Mouse (Mus musculus): ENCODE measurements around the gene Eif4a3.
A peak's percentile ranks its signal among the peaks of the same experiment; 100 is the strongest.

The Eif4a3 gene

GRCm38 (mm10) chr11:119299391-119300245 is at the start of gene Eif4a3:
Gene Eif4a3 (minus strand): TSS chr11:119300089.
- peak; percentile 99 for DNase-seq (ENCODE audit: low read depth, low spot score)

GRCm38 (mm10) chr11:119347125-119347524 is 47.2 kb upstream of the Eif4a3 start:
- DNase-seq (ENCODE audit: low read depth, low spot score) = no peak

- no peak for DNase-seq (ENCODE audit: low read depth, low spot score)
Measured at GRCm38 (mm10) chr11:119344865-119345264, 45.0 kb upstream of the Eif4a3 start.

- DNase-seq (ENCODE audit: low read depth, low spot score) = no peak
Measured at GRCm38 (mm10) chr11:119344178-119344577, 44.3 kb upstream of the Eif4a3 start.

GRCm38 (mm10) chr11:119339637-119340036 is 39.7 kb upstream of the Eif4a3 start:
- peak; percentile 81 for DNase-seq (ENCODE audit: low read depth, low spot score)

GRCm38 (mm10) chr11:119339179-119339578 is 39.3 kb upstream of the Eif4a3 start:
- DNase-seq (ENCODE audit: low read depth, low spot score) = no peak

- no peak for DNase-seq (ENCODE audit: low read depth, low spot score)
Measured at GRCm38 (mm10) chr11:119338271-119339059, 38.6 kb upstream of the Eif4a3 start.

- DNase-seq (ENCODE audit: low read depth, low spot score) = no peak
Measured at GRCm38 (mm10) chr11:119331970-119332369, 32.1 kb upstream of the Eif4a3 start.

GRCm38 (mm10) chr11:119330592-119330991 is 30.7 kb upstream of the Eif4a3 start:
- no peak for DNase-seq (ENCODE audit: low read depth, low spot score)

- no peak for DNase-seq (ENCODE audit: low read depth, low spot score)
Measured at GRCm38 (mm10) chr11:119325068-119325467, 25.2 kb upstream of the Eif4a3 start.

GRCm38 (mm10) chr11:119322521-119322920 is 22.6 kb upstream of the Eif4a3 start:
- no peak for DNase-seq (ENCODE audit: low read depth, low spot score)

- no peak for DNase-seq (ENCODE audit: low read depth, low spot score)
Measured at GRCm38 (mm10) chr11:119316720-119317119, 16.8 kb upstream of the Eif4a3 start.

GRCm38 (mm10) chr11:119314252-119314936 is 14.5 kb upstream of the Eif4a3 start:
- no peak for DNase-seq (ENCODE audit: low read depth, low spot score)

- no peak for DNase-seq (ENCODE audit: low read depth, low spot score)
Measured at GRCm38 (mm10) chr11:119310621-119311020, 10.7 kb upstream of the Eif4a3 start.

GRCm38 (mm10) chr11:119307916-119308315 is 8.0 kb upstream of the Eif4a3 start:
- DNase-seq (ENCODE audit: low read depth, low spot score) = peak; percentile 46

GRCm38 (mm10) chr11:119307658-119307867 is 7.7 kb upstream of the Eif4a3 start, which contains the start of gene Card14:
Gene Card14 (plus strand): TSS chr11:119307768.
- DNase-seq (ENCODE audit: low read depth, low spot score) = no peak

GRCm38 (mm10) chr11:119306762-119307657 is 7.1 kb upstream of the Eif4a3 start:
- DNase-seq (ENCODE audit: low read depth, low spot score) = no peak

GRCm38 (mm10) chr11:119304904-119305712 is 5.2 kb upstream of the Eif4a3 start:
- DNase-seq (ENCODE audit: low read depth, low spot score) = peak; percentile 77

GRCm38 (mm10) chr11:119300986-119301385 is 1.1 kb upstream of the Eif4a3 start:
- DNase-seq (ENCODE audit: low read depth, low spot score) = no peak

- DNase-seq (ENCODE audit: low read depth, low spot score) = no peak
Measured at GRCm38 (mm10) chr11:119300246-119300935, 502 bp upstream of the Eif4a3 start.

Data from mesoderm, embryonic 11.5 days (tissue).